Comparison of ENCODE assay signal across 1 mouse cellular context in the genomic region with DNA sequence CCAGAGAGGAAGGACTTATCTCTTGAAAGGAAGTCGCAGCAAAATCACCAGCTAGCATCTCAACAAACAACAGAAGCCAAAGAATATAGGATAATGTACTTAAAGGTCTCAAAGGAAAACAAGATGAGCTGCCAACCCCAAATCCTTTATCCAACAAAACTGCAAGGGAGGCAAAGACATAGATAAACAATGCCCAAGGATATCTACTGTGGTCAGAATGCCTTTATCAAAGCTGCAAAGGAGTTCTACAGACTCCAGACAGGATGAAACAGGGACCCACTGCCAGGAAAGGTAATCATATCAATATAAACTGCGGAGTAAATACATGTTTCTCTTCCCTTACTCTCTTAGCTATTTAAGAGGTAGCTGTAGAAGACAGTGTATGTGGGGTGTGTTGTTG.
TF ChIP-seq lines count a peak whose summit lies in the region.

No protein-coding gene starts in this region.

TF ChIP-seq in MEL, 35 proteins besides CTCF, POLR2A, EP300 and RAD21 (continued from another document):
- TF ChIP-seq RCOR1 (IDR thresholded peaks at IDR 0.05; ENCODE audit: low read depth, low read length) (0 out of 2 replicates have a peak, but pooled peaks have one; percentile 34), MYB (IDR thresholded peaks at IDR 0.05; ENCODE audit: low read depth, low read length) (0 out of 2 replicates have a peak, but pooled peaks have one; percentile 28), POLR2AphosphoS2 (IDR thresholded peaks at IDR 0.05; ENCODE audit: low read length) (no peak)
TF ChIP-seq in MEL: peak in this region for 7.
